Mouse (Mus musculus): ENCODE measurements around the gene Wdr81.

DNA sequence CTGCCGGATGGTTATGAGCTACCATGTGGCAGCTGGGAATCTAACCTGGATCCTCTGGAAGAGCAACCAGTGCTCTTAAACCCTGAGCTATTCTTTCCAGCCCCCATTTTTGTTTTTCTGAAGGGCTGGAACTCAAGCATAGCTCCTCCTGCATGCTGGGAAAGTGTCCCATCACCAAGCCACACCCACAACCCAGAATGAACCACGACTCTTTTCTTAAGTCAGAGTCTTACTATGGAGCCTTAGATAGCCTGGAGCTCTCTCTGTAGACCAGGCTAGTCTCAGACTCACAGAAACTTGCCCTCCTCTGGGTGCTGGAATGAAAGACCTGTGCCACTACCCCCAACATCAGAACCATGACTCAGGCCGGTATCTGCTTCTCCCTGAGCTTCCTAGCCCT is 5.9 kb downstream of the Wdr81 start:
- TF ChIP-seq CTCF (IDR thresholded peaks at IDR 0.05; ENCODE audit: low read depth) (no peak), EP300 (optimal IDR thresholded peaks at IDR 0.05) (no peak)
